Mouse (Mus musculus) CD4-positive, CD25-positive, alpha-beta regulatory T cell, adult 2 months (primary cell): ENCODE results near the gene 4931422A03Rik.
A peak's percentile ranks its signal among the peaks of the same experiment; 100 is the strongest.

Source experiments
- DNase-seq: peaks from one replicate; pipeline ENCODE4 v3.0.0-alpha.2; 2012; ENCODE audit warnings: low read depth, low spot score

The 4931422A03Rik gene

DNA sequence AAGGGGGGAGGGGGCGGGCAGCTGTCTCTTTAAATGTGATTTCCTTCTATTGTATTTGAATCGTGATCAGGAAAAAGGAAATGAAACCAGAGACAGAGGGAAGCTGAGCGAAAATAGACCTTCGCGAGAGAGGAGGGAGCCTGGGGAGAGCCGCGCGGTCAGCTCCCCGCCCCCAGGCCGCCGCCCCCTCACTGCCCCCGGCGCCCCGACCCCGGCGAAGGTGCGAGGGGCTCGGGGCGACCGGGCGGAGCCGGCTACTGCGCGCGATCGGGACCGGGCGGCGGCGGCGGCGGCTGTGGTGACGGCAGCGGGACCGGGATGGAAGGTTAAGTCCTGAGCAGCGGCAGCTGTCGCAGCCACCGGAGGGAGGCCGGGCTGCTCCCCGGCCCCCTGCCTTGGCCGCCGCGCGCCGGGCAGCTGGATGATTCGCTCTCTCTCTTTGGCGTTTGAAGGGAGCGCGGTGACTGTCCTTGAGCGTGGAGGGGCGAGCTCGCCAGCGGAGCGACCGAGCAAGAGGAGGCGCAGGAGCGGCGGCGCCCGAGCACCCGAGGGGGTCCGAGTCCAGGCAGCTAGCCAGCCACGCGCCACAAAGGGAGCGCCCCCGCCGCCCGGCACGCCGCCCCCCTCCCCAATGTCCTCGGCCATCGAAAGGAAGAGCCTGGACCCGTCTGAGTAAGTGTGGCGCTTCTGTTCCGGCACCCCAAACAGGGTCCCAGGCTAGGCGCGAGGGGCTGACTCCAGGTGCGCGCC is 57.9 kb downstream of the 4931422A03Rik start:
- DNase-seq, result peak; percentile 40

DNA sequence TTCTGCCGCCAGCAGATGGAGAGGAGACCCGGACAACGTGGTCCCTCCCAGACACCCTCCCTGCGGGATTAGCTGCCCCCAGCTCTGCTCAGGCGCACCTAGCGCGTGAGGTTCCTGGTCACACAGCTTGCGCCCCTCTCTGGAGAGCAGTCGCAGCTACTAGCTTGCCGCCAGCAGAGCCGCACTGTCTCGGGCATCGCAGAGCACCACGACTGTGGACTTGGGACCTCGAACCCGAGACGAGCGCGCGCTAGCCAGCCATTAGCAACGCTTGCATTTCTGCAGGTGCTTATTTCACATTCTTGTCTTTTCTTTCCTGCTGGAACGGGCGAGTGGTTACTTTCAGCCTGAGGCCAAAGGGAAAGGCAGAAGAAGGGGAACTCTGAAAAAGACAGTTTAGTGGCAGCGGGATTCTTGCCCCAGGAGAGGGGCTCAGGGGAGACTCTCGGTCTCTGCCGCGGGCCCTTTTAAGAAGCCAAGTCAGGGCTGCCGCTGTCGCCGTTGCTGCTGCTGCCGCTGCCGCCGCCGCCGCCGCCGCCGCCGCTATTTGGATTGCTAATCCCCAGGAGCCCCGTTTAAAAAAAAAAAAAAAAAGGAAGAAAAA is 58.6 kb downstream of the 4931422A03Rik start:
- peak; percentile 48 for DNase-seq

- DNase-seq, result no peak
These were observed 59.2 kb downstream of the 4931422A03Rik start for GRCm38 (mm10) chr2:103968919-103969436.

GRCm38 (mm10) chr2:103968186-103968585 is 60.0 kb downstream of the 4931422A03Rik start:
- no peak for DNase-seq

DNA sequence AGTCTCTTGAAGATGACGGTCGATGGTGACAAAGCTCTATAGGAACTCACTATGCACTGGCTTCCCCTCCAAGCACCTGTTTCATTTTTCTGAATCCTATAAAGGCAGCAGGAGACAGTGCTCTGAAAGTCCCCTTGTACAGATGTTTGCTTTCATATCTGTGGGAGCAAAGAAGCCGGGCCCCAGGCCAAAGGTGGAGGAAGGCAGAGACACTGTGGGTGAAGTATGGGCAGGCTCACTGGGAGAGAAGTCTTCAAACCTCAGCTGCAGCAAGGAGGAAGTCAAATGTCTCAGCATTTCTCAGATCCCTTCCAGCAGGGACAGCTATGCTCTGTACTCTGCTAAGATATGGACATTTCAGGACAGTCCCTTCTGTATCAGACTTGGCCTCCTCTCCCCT is 62.8 kb downstream of the 4931422A03Rik start:
- no peak for DNase-seq

DNA sequence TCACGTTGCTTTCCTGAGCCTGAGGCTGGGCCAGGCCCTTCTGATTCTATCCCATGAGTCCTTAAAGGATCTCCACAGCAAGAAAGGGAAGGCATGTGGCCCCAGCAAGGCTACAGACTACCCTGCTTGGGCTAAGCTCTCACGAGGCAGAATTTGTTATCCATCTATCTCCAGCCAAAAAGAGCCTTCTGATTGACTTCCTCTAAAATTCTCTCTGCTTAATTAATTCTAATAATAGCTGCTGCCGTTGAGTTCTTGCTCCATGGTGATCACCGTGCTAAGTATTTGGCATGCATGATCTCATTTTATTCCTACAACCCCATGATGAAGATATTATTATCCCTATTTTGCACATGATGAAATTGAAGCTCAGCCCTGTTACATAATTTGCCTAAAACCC is 65.8 kb downstream of the 4931422A03Rik start:
- no peak for DNase-seq

DNA sequence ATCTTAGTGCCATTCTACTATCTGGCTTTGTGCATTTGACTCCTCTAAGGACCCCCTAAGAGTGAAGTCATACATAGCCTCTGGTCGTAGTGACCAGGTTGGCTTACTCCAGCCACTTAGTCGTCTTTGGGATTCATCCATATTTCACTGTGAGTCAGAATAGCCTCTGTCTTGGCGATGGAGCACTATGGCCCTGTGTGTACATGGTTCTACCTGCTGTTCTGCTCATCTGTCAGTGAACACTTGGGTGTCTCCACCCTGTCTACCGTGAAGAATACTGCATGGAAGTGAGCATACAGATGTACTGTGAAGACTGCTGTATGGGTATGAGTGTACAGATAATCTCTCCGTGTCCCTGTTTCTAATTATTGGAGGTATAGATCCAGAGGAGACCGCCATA is 68.6 kb downstream of the 4931422A03Rik start:
- DNase-seq, result no peak

- no peak for DNase-seq
These were observed 69.1 kb downstream of the 4931422A03Rik start for GRCm38 (mm10) chr2:103959066-103959465.

DNA sequence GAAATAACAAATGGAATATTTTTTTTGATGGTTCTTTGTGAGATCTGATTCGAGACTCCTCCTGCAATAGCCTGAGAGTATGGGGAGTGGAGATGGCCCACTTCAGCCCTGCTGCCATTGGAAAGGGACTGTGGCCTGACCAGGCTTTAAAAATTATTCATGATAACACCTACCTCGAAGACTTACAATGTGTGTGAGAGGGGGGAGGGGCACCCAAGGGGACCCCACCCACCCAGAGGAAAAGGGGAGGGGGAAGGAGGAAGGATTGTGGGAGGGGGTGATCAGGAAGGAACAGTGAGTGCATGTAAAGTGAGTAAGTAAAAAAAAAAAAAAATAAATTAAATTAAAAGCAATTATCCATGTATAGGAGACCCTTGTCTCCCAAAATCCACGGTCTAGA is 69.5 kb downstream of the 4931422A03Rik start:
- DNase-seq, result no peak

GRCm38 (mm10) chr2:103957649-103958546 is 70.3 kb downstream of the 4931422A03Rik start, which contains the start of gene Lmo2:
Gene Lmo2 (plus strand): TSS chr2:103957986.
- DNase-seq, result no peak

DNA sequence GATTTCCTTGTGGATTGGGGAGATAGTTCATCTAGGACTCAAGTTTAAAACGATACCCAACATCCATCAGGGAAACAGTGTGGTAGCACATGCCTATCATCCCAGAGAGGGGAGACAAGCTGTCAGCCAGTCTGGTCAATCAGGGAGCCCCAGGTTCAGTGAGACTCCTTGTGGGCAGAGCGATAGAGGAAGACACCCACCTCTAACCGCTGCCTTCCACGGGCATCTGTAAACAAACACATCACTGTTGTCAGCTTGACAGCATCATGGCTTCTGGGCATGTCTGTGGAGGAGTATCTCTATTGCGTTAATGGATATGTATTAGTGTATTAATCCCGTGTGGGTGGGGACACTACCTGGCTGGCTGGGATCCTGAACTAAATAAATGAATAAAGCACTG is 71.3 kb downstream of the 4931422A03Rik start:
- DNase-seq, result no peak

DNA sequence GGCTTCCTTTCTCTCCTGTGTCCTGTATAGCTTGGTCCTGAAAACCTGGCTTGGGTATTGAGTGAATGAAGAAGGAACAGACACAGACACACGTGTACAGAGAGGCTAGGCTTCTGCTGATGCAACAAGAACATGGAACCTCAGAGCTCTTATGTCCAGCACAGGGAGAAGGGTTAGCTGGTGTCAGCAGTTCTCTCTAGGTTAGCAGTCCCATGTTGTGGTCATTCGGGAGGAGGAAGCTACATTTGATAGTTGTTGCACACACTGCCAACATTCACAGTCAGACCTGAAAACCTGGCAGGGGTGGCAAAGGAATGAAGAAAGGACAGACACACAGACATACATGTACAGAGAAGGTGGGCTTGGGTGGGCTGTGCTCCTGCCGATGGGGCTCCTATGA is 72.4 kb downstream of the 4931422A03Rik start:
- no peak for DNase-seq

DNA sequence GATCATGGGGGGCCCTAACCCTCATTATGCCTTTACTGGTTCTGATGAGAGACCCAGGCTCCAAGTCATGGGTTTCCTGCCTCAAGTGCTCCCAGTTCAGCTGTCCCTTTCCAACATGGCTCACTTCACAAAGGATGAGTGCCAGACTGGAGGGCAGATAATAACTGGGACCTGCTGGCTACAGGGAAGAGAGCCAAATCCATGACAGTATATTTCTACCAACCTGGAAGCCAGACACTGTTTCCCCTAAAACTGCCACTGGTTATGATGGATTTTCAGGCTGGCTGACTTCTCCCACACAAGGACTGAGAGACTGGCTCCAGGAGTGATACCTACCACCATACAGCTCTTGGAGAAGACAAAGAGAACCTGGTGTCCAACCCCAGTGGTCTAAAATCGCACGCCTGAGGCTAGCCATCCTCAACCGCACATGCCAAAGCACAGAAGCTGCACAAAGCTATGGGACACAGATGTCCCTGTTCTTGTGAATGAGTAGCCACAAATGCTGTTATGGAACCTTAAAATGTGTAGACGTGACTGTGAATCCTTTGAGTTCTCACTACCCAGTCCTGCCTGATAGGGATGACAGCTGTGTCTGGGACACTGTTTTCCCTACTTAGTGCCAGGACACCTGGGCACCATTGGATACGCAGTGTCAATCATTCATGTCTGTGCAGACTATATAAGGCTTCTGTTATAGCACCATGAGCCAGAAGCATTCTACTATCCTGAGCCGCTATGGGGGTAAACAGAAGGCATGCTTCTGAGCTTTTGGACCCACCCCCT is 74.9 kb downstream of the 4931422A03Rik start:
- DNase-seq, result no peak

- no peak for DNase-seq
These were observed 80.0 kb downstream of the 4931422A03Rik start for GRCm38 (mm10) chr2:103947982-103948655.

- no peak for DNase-seq
These were observed 81.3 kb downstream of the 4931422A03Rik start for GRCm38 (mm10) chr2:103946892-103947291.

GRCm38 (mm10) chr2:103945571-103946092 is 82.5 kb downstream of the 4931422A03Rik start:
- peak; percentile 45 for DNase-seq

GRCm38 (mm10) chr2:103944859-103945258 is 83.3 kb downstream of the 4931422A03Rik start:
- peak; percentile 9 for DNase-seq

GRCm38 (mm10) chr2:103941085-103941484 is 87.1 kb downstream of the 4931422A03Rik start:
- DNase-seq, result no peak

DNA sequence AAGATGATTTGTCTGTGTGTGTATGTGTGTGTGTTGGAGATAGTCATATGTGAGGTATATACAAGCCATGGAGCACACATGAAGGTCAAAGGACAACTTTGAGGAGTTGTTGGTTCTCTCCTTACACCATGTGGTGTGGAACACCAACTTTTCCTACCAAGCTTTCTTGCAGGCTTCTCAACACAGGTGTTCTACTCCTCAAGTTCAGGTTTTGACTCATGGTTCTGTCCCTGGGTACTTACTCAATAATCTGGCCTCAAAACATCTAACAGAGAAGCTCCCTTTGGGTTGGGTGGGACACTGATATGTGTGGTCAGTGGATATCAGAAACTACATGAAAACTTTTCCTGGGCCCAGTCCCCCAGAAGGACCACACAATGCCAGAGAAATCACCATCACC is 89.2 kb downstream of the 4931422A03Rik start:
- DNase-seq, result no peak

GRCm38 (mm10) chr2:103938573-103938972 is 89.6 kb downstream of the 4931422A03Rik start:
- no peak for DNase-seq
